Mouse (Mus musculus) erythroid progenitor cell, adult 5-6 weeks (primary cell): Measurements from ENCODE around the gene Srsf10. TPM values are rescaled to one million over a fixed set of nuclear protein-coding genes. Genes with fewer than 3 reads are reported as not detected.

Experiments used
- ATAC-seq: replicated peaks from 2 replicates; pipeline ENCODE4 v1.8.0; 2016; ENCODE audit warnings: moderate number of reproducible peaks, mild to moderate bottlenecking, moderate TSS enrichment, inconsistent platforms; ENCODE audit not compliant: poor library complexity, low FRiP score, severe bottlenecking
- total RNA-seq, 2 experiments: library from RNA; stranded (forward) in 1 of 2; stranded (reverse) in 1 of 2; fragments of 150-400 nt in 1 of 2; fragments of 186-747, 209-891 nt in 1 of 2; gene quantifications; 2 replicates each; pipeline versions ENCODE4 v1.2.3 to v1.2.4; 2015 to 2017; ENCODE audit warnings: low replicate concordance in 2 of 2

Gene Srsf10
- total RNA-seq, 2 experiments from 2014 or later = 431 to 552 TPM

DNA sequence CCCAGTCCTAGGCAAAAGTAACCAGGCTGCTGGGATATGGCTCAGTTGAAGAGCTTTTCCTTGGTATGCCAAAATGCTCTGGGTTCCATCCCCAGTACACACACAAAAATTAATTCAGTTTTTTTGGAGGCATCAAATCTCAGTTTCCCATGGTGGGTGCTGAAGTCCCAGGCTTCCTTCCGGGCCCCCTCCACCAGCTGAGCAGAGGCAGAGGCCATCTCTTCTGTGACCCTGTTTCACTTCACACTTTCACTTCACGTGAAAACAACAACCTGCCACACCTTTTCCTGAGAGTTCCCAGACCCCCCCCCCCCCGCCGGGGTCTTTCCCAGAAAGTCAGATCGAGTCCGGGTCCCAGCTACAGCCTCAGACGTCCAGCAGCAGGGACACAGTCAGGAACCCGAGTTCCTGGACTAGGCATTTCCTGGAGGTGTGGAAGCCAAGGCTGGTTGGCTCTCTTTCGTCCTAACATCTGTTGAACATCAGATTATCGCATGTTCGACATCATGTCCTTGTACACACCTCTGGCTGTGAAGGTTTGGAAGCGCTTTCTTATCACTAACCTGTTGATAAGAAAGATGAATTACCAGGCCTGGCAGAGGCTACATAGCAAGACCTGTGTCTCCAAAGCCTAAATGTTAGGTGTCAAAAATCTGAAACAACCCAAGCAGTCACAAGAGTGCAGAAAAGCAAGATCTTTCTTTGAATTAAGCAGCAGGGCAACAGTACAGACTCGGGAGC, 53.9 kb downstream of the Srsf10 start:
- ATAC-seq = no peak

DNA sequence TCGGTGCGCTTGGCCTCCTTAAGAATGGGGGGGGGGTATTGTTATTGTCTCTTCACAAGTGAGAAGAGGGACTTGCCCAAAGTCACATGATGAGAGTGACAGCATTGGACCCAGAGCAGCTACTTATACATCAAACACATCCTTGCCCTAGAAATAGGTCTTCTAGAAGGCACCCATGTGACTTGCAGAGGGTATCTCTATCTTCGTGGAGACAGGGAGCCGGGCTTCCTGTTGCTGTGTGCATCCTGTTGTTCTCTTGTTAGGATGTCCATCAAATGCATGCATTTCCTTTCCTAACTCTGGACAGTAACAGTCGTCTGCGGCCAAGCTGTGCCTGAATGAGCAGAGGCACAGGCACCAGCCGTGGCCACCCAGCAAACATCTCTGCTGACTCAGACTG, 56.0 kb downstream of the Srsf10 start:
- ATAC-seq = no peak

DNA sequence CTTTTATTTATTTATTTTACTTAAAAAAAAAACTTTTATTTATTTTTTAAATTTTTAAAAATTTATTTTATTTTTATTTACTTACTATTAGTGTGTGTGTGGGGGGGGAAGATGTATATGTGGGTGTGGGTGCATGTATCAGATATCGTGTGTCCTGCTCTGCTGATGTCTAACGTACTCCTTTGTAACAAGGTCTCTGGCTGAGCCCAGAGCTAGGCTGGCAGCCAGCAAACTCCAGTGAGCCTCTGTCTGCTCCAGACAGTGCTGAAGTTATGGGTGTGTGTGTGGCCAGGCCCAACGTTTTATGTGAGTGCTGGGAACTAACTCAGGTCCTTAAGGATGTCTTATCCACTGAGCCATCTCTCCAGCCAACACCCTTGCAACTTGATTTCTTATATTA, 56.6 kb downstream of the Srsf10 start:
- 0 out of 2 replicates have a peak, but pooled peaks have one; percentile 30 for ATAC-seq

DNA sequence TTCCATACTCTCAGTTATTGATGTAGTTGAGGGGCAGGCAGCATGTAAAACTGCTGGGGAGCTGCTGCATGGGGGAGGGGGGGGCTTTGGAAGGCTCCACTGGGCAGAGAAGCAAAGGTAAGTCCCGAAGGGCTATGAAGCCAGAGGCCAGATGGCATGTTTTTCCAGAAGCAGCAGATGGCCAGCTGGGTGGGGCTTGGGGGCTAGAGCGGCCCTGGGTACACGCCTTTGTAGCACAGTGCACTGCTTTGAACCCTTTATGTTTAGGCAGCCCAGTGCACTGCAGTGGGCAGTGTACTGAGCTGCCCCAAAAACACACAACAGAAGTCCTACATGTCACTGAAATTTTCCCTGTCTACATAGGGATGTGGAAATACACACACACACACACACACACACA, 57.3 kb downstream of the Srsf10 start:
- ATAC-seq = peak; percentile 47

DNA sequence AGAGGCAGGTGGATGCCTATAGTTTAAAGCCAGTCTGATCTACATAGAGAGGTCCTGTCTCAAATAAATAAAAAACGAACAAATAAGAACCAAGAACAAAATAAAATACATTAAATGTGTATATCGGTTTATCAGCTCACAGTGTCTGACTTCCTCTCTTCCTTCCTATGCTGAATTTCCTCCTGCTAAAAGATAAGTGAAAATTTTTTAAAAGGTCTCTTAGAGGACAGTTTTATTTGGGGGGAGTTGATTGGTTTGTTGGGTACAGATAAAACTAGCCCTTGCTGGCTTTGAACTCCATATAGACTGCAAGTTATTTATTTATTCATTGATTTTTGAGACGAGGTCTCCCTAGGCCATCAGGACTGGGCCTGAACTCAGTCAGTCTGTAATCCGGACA, 57.9 kb downstream of the Srsf10 start:
- ATAC-seq = no peak

DNA sequence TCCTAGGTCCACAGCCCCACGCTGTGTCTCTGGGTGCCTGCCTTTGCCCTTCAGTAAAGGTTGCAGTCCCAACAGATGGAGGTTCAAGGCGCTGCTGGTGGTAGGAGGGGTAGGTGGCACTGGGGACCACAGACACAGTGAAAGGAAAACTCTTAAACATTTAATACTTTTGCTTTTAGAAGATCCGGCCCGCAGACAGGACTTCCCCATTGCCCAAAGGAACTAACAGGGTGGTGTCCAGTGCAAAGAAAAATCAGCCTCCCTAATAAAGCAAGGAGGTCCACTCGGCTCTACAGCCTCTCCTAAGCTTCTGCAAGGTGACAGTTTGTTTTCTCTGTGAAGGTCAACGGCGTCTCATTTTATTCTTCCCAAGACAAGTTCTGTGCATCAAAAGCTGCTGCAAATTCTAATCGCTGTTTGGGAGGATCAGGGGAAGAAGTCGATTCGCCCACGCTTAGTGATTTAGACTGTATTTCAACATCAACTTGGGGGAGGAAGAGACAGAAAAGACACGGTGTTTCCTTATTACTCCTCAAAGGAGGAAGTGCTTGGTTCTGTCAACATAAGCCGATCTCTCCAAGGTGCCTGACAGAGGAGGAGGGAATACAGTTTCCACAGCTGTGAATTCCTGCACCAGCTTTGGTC, 63.2 kb downstream of the Srsf10 start:
- ATAC-seq = no peak

DNA sequence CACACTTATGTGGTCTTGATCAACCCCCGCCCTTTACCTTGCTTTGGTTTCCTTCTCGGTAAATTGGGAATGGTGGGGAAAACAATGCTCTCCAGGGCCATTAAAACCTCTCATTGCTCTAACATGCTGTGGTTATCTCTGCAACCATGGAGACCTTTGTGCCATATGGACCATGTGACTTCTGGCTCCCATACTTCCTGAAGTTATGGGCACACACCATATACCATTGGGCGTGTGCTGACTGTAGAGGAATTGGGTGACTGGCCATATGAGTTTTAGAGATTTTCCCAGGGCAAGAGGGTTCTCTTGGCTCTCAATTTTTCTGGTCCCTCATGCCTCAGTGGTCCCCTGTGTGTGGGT, 63.7 kb downstream of the Srsf10 start:
- ATAC-seq = no peak

Other genes with a start within 250 kb of the Srsf10 start
- not detected in 2 replicates for gene Ifnlr1, start 169.5 kb upstream of the Srsf10 start, total RNA-seq (2015; ENCODE audit: low replicate concordance)
- gene Ifnlr1, start 169.5 kb upstream of the Srsf10 start, total RNA-seq (2017; ENCODE audit: low replicate concordance) = 0.26 TPM in 1 of 2 replicates, not detected in the other
- not detected in 2 replicates for gene Il22ra1, start 127.6 kb upstream of the Srsf10 start, total RNA-seq (2015; ENCODE audit: low replicate concordance)
- 0.64 and 3.6 TPM in 2 replicates for gene Il22ra1, start 127.6 kb upstream of the Srsf10 start, total RNA-seq (2017; ENCODE audit: low replicate concordance)
- not detected in 2 replicates for gene Myom3, start 96.0 kb upstream of the Srsf10 start, total RNA-seq (2015; ENCODE audit: low replicate concordance)
- gene Myom3, start 96.0 kb upstream of the Srsf10 start, total RNA-seq (2017; ENCODE audit: low replicate concordance) = not detected in 2 replicates
- 245 and 298 TPM in 2 replicates for gene Pnrc2, start 18.1 kb downstream of the Srsf10 start, total RNA-seq (2015; ENCODE audit: low replicate concordance)
- 215 and 282 TPM in 2 replicates for gene Pnrc2, start 18.1 kb downstream of the Srsf10 start, total RNA-seq (2017; ENCODE audit: low replicate concordance)
- gene Cnr2, start 39.6 kb downstream of the Srsf10 start, total RNA-seq (2015; ENCODE audit: low replicate concordance) = 4.3 and 5.0 TPM in 2 replicates
- gene Cnr2, start 39.6 kb downstream of the Srsf10 start, total RNA-seq (2017; ENCODE audit: low replicate concordance) = 1.7 and 3.4 TPM in 2 replicates
- 23.1 and 45.3 TPM in 2 replicates for gene Fuca1, start 65.0 kb downstream of the Srsf10 start, total RNA-seq (2015; ENCODE audit: low replicate concordance)
- gene Fuca1, start 65.0 kb downstream of the Srsf10 start, total RNA-seq (2017; ENCODE audit: low replicate concordance) = 38.9 and 50.2 TPM in 2 replicates
- 24.3 and 25.2 TPM in 2 replicates for gene Hmgcl, start 90.7 kb downstream of the Srsf10 start, total RNA-seq (2015; ENCODE audit: low replicate concordance)
- gene Hmgcl, start 90.7 kb downstream of the Srsf10 start, total RNA-seq (2017; ENCODE audit: low replicate concordance) = 19.6 and 30.0 TPM in 2 replicates
- 1.4 and 6.3 TPM in 2 replicates for gene Gale, start 108.0 kb downstream of the Srsf10 start, total RNA-seq (2015; ENCODE audit: low replicate concordance)
- 3.6 and 12.2 TPM in 2 replicates for gene Gale, start 108.0 kb downstream of the Srsf10 start, total RNA-seq (2017; ENCODE audit: low replicate concordance)
- gene Lypla2, start 116.9 kb downstream of the Srsf10 start, total RNA-seq (2015; ENCODE audit: low replicate concordance) = 16.3 and 18.7 TPM in 2 replicates
- 6.3 and 12.9 TPM in 2 replicates for gene Lypla2, start 116.9 kb downstream of the Srsf10 start, total RNA-seq (2017; ENCODE audit: low replicate concordance)
- gene Pithd1, start 131.5 kb downstream of the Srsf10 start, total RNA-seq (2015; ENCODE audit: low replicate concordance) = 85.8 and 92.6 TPM in 2 replicates
- 78.3 and 100 TPM in 2 replicates for gene Pithd1, start 131.5 kb downstream of the Srsf10 start, total RNA-seq (2017; ENCODE audit: low replicate concordance)
- 54.8 and 64.1 TPM in 2 replicates for gene Eloa, start 166.0 kb downstream of the Srsf10 start, total RNA-seq (2015; ENCODE audit: low replicate concordance)
- 60.8 and 64.2 TPM in 2 replicates for gene Eloa, start 166.0 kb downstream of the Srsf10 start, total RNA-seq (2017; ENCODE audit: low replicate concordance)
- gene Rpl11, start 197.7 kb downstream of the Srsf10 start, total RNA-seq (2015; ENCODE audit: low replicate concordance) = 337 and 379 TPM in 2 replicates
- 133 and 171 TPM in 2 replicates for gene Rpl11, start 197.7 kb downstream of the Srsf10 start, total RNA-seq (2017; ENCODE audit: low replicate concordance)